Mouse (Mus musculus): ENCODE results near the gene Slc38a2. TPM values are rescaled to one million over a fixed set of nuclear protein-coding genes. Genes with fewer than 3 reads are reported as not detected.
A peak's percentile ranks its signal among the peaks of the same experiment; 100 is the strongest.

Gene Slc38a2
- total RNA-seq, 1 experiment from 2014 or later, result 139 TPM

DNA sequence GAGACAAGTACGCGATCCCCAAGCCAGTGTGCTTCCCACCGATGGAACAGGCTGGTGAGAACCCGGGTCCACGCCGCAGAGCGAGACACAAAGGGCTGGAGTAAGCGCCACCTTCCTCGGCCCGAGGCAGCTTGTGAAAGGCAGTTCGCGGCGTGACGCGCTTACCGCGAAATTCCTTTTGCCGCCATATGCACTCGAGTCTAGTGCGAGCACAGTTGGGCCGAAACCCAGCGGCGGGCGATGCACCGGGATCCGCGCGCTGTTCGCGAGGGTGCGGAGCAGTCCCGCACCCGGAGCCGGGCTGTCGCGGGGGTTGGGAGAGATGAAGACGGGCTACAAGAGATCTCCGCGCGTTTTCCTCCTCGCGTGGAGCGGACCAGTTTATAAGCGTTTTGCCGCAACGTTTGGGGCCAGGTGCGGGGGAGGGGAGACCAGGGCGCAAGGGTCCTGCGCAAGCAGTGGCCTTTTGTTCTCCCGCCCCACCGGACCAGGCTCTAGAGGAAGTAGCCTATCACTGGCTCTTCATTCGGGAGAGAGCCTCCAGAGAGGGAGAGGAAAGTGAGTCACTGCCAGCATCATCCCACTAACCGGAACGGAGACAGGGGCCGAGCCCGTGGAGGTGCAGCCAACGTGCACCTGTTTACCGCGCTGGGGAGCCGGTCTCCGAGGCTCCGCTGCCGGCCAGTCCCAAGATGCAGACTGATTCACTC lies 58.3 kb downstream of the Slc38a2 start:
- peak; percentile 16; the same call in 1 of the 2 replicates for ATAC-seq (ENCODE audit: extremely low read depth, insufficient number of reproducible peaks, low FRiP score, poor library complexity, severe bottlenecking)

DNA sequence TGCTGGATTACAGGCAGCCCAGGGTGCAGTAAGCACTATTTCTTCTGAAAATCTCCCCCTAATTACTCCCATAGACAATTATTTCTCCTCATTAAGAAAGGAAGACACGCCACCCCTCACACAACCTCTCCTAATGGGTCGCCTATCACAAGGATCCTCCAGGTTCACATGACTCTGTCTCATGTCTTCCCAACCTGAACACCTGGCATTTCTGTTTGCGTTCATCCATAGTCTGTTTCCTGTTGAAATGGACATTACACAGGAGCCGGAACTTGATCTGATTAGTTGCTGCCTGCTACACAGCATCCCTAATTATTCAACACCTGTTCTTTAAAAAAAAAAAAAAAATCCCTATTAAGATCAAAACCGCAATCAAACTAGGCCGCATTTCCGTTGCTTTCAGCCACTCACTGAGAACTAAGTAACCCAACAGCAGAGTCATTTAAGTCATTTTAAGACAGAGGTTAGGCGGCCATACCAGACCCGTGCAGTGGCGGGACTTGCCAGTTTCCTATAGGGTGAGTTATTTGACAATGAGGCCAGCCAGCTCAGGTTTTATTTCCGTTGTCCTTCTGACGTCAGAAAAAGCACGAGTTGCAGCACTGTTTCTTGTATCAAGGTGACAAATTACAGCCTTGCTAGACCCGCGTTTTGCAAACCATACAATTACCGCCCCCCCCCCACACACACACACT lies 59.1 kb downstream of the Slc38a2 start:
- peak; percentile 28; the same call in 1 of the 2 replicates for ATAC-seq (ENCODE audit: extremely low read depth, insufficient number of reproducible peaks, low FRiP score, poor library complexity, severe bottlenecking)

DNA sequence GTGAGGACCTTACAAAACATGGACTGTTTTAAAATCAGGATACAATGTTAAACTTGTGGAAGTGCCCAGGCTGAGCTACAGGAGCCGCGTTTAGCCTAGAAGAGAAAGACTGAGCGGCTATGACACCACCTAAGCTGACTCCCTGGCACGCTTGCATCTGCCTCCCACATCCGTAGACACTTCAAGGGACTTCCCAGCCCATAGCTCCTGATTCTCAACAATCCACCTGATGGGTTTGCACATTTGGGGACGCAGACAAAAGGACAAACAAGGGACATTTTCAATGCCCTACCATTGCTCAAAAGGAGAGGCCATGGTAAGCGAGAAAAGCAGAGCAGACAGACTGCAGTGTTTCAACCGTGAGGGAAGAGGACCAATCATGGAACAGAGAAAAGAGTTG lies 59.9 kb downstream of the Slc38a2 start:
- ATAC-seq (ENCODE audit: extremely low read depth, insufficient number of reproducible peaks, low FRiP score, poor library complexity, severe bottlenecking), result no peak

DNA sequence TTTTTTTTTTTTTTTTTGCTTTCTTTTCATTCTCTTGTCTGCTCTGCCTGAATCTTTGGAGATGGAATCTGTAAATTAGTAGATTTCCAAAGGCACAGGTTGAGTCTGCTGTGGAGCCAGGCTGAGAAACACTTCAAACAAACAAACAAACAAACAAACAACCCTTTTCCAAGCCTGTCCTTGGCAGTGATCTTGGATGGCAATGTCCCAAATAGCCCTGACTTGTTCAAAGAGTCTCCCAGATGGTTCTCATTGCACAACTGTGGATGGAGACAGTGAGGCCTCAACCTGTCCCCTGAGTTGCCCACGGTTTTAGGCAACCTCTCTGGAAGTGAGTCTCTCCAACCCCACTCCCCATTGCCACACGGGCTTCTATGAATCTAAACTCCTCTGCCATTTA lies 60.9 kb downstream of the Slc38a2 start:
- no peak for ATAC-seq (ENCODE audit: extremely low read depth, insufficient number of reproducible peaks, low FRiP score, poor library complexity, severe bottlenecking)

DNA sequence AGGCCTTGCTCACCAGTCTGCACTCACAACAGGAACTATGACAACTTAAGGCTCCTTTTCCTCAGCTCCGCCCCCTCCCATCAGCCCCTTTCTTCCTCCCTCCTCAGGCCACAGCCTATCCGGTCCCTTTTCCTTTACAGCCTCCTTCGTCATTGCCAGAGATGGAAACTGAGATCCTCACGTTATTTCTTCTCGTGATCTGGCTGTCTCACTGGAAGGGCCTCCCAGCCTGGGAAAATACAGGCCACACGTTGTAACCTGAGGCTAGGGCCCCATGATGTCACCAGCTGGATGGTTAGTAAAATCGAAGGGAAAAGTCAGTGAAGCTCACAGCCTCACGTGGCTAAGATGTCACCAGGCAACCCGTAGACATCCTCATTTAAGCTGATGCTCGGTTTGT lies 61.4 kb downstream of the Slc38a2 start:
- peak; percentile 61 for ATAC-seq (ENCODE audit: extremely low read depth, insufficient number of reproducible peaks, low FRiP score, poor library complexity, severe bottlenecking)

Other genes starting within 250 kb of the Slc38a2 start
- 194 and 196 TPM in 2 replicates for gene Scaf11, start 238.9 kb downstream of the Slc38a2 start, total RNA-seq (2017)
- 134 and 139 TPM in 2 replicates for gene Slc38a1, start 56.8 kb downstream of the Slc38a2 start, total RNA-seq (2017)

All from neutrophil, adult 5-6 weeks (primary cell).